Mouse (Mus musculus) spleen, adult 2 months (tissue): ENCODE results near the gene Mafk. TPM values are rescaled to one million over a fixed set of nuclear protein-coding genes. Genes with fewer than 3 reads are reported as not detected.

ENCODE experiments used
- DNase-seq, 2 experiments: peaks; one replicate each; pipeline versions ENCODE4 v3.0.0 to v3.0.0-alpha.2; 2012 to 2021; ENCODE audit warnings: low spot score in 2 of 2, low read depth in 1 of 2
- H3K27ac ChIP-seq: fragments of 200-500 bp; 2 replicates; pipeline ENCODE4 v1.5.1; 2012; ENCODE audit warnings: low read length, inconsistent platforms; ENCODE audit not compliant: insufficient read depth
- H3K27me3 ChIP-seq: fragments of 200-500 bp; 2 replicates; pipeline ENCODE4 v1.6.1; 2012; ENCODE audit warnings: mild to moderate bottlenecking, moderate library complexity, low read length, inconsistent platforms; ENCODE audit not compliant: control insufficient read depth, insufficient read depth
- H3K36me3 ChIP-seq: fragments of 200-500 bp; 2 replicates; pipeline ENCODE4 v1.6.1; 2012; ENCODE audit warnings: mild to moderate bottlenecking, low read length, inconsistent platforms; ENCODE audit not compliant: control insufficient read depth, insufficient read depth
- H3K4me1 ChIP-seq: fragments of 200-500 bp; 2 replicates; pipeline ENCODE4 v1.6.1; 2011; ENCODE audit warnings: inconsistent platforms; ENCODE audit not compliant: control insufficient read depth, insufficient read depth, insufficient read length
- H3K4me3 ChIP-seq: fragments of 200-500 bp; 2 replicates; pipeline ENCODE4 v1.5.1; 2011; ENCODE audit warnings: mild to moderate bottlenecking, inconsistent platforms; ENCODE audit not compliant: insufficient read depth, insufficient read length; ENCODE audit errors: extremely low read depth
- CTCF ChIP-seq: fragments of 200-500 bp; IDR thresholded peaks from 2 replicates; pipeline ENCODE4 v1.5.1; 2011; ENCODE audit warnings: mild to moderate bottlenecking, inconsistent platforms; ENCODE audit not compliant: insufficient read depth, insufficient read length, insufficient replicate concordance; ENCODE audit errors: extremely low read depth
- POLR2A ChIP-seq: fragments of 200-500 bp; IDR thresholded peaks from 2 replicates; pipeline ENCODE4 v1.6.1; 2011; ENCODE audit warnings: low read depth, low read length, inconsistent platforms
- WGBS: fragments of 180-500 bp; shearing (Covaris S2); methylation state at CpG from one replicate; pipeline ENCODE4 v1.1.7; 2018; 5-methylcytosine and 5-hydroxymethylcytosine counted together
- polyA plus RNA-seq: library from polyadenylated mRNA; depleted of rRNA; stranded (reverse); fragments of >200 nt; gene quantifications from 2 replicates; pipeline ENCODE4 v1.2.3, GENCODE M21; 2012

The Mafk gene
- polyA plus RNA-seq, 1 experiment = 26.8 TPM

DNA sequence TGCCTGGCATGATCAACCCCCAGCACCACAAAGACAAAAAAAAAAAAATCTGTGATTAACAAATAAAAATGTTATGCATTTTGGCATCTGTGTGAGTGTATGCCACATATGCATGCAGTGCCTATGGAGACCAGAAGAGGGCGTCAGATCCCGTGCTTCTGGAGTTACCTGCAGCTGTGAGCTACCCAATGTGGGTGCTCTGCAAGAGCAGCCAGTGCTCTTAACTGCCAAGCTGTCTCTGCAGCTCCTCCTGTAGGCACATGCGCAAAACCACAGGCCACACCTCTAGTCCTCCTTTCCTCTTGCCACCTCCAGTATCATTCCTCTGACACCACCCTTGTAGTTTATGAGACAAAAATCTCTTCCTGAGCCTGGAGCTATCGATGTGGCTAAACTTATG is 18.1 kb downstream of the Mafk start:
- DNase-seq = no peak
- Histone ChIP-seq H3K4me1 (no peaks in the 10 kb centered on the region), H3K27me3 (no peaks in the 10 kb centered on the region), H3K36me3 (no peaks in the 10 kb centered on the region), H3K4me3 (no peak overlapping the region), H3K27ac (no peak overlapping the region)
- 58% methylated on average over 4 of the region's 4 CpGs for WGBS
- TF ChIP-seq CTCF = no peak
- TF ChIP-seq POLR2A = no peak

DNA sequence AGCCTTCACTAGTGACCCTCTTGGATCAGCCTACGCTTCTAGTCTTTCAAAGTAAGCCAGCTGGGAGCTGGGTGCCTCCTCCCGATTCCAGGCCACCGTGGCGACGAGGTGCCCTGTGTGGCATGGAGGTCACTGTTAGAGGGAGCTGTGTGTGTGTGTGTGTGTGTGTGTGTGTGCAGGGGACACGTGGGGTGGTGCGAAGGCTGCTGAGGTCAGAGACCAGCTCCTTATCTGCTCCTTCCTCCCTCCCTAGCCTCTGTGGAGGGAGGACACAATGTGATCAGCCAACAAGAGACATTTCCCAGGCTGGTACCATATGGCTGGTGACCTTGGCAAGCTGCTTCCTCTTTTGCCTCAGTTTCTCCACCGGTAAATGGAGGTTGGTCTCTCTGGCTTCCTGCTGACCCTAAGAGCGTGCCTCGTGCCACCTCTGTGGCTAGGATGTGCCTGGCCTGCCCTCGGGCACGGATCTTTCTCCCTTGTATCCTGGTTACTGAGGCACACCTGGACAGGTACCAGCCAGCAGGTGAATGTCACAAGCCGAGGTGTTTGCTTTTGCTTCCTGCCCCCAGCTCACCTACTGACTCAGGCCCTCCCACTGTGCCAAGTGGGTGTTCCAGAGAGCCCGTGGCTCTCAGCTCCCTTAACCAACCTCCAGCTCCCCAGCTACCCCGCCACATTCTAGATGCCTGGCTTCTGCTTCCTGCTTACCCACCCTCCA is 20.5 kb downstream of the Mafk start:
- Histone ChIP-seq H3K36me3 (no peaks in the 10 kb centered on the region), H3K4me1 (no peaks in the 10 kb centered on the region), H3K27me3 (no peaks in the 10 kb centered on the region), H3K27ac (no peak overlapping the region), H3K4me3 (no peak overlapping the region)
- TF ChIP-seq CTCF (no peak), POLR2A (no peak)
- no peak for DNase-seq
- 70% methylated on average over 15 of the region's 15 CpGs for WGBS

DNA sequence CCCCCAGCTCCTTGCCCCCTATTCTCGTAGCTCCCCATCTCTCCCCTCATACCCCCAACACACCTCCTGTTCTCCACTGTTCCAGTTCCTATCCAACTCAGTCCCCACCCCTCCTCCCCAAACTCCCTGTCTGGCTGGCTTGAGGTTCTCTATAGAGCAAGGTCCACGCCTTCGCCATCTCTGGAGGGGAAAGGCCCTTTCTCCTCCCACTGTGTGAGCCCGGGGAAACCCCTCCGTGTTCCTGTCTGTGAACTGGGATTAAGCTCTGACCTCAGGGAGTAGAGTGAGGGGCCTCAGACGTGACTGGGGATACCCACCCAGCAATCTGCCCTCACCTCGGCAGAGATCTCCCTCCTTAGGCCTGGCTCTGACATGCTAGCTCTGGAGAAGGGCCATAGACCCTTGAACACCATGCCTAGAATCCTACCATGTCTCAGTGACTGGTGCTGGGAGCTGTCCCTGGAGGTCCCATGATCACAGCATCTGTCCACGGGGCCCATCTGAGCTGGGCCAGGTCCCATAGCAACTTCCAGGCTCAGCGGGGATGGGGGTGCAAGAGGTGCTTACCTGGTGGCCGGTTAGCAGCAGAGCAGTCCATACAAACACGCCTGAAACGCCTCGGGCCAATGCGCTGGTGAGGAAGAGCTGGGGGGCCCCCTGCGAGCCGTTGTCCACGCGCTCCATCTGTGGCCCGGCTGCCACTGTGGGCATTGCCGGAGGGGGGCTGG is 21.2 kb downstream of the Mafk start:
- no peaks in the 10 kb centered on the region for H3K27me3 ChIP-seq
- no peak overlapping the region for H3K4me3 ChIP-seq
- no peak for DNase-seq
- no peak overlapping the region for H3K27ac ChIP-seq
- 76% methylated on average over 20 of the region's 20 CpGs for WGBS
- no peaks in the 10 kb centered on the region for H3K36me3 ChIP-seq
- no peaks in the 10 kb centered on the region for H3K4me1 ChIP-seq
- TF ChIP-seq POLR2A (no peak), CTCF (no peak)

DNA sequence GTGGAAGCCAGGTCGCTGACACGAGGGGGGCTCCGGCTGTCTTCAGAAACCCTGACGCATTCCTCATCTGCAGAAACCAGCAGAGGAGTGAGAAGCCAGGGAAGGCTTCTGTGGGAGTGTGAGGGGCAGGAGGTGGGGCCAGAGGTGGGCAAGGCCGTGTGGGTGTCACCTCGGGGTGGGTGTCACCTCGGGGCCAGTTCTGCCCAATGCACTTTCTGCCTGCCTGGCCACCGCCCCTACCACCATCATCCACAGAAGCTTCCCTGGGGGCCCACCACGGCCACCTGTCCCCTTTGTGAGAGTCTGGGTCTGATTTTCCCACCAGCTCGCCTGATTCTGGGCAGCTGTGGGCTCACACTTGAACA is 21.8 kb downstream of the Mafk start:
- Histone ChIP-seq H3K4me1 (no peaks in the 10 kb centered on the region), H3K27ac (no peak overlapping the region), H3K4me3 (no peak overlapping the region), H3K36me3 (no peaks in the 10 kb centered on the region), H3K27me3 (no peaks in the 10 kb centered on the region)
- DNase-seq = no peak
- 60% methylated on average over 10 of the region's 10 CpGs for WGBS
- TF ChIP-seq CTCF (no peak), POLR2A (no peak)

- no peaks in the 10 kb centered on the region for H3K4me1 ChIP-seq
- H3K4me3 ChIP-seq = no peak overlapping the region
- H3K27ac ChIP-seq = no peak overlapping the region
Observed at GRCm38 (mm10) chr5:139813963-139814381, 22.7 kb downstream of the Mafk start.

DNA sequence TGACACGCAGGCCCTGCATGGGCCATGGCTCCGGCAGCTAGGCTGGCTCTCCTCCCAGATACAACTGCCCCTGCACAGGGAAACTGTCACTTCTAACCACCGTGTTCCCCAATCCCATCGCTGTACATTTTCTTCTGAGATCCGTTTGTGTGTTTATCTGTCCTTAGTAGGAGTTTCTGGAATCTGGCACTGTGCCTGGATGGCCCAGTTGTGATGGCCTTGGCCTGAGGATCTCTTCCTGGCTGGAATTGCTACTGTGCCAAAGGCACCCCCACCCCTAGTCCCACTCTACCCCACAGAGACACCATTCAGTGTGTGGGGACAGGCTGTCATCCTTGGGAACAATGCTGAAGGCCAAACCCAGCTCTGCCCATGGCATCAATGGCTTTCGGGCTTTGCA is 24.7 kb downstream of the Mafk start:
- Histone ChIP-seq H3K4me1 (no peaks in the 10 kb centered on the region), H3K27ac (no peak overlapping the region)
- no peak for DNase-seq

More at GRCm38 (mm10) chr5:139813963-139814381, 22.7 kb downstream of the Mafk start:
- Histone ChIP-seq H3K27me3 (no peaks in the 10 kb centered on the region), H3K36me3 (no peaks in the 10 kb centered on the region)
- DNase-seq = no peak
- TF ChIP-seq POLR2A (no peak), CTCF (no peak)
- WGBS = 52% methylated on average over 13 of the region's 13 CpGs

GRCm38 (mm10) chr5:139816445-139816844 is 25.1 kb downstream of the Mafk start:
- Histone ChIP-seq H3K27me3 (no peaks in the 10 kb centered on the region), H3K36me3 (no peaks in the 10 kb centered on the region), H3K4me1 (no peaks in the 10 kb centered on the region), H3K27ac (no peak overlapping the region), H3K4me3 (no peak overlapping the region)
- DNase-seq = no peak
- TF ChIP-seq CTCF (no peak), POLR2A (no peak)

More for the DNA sequence above, 24.7 kb downstream of the Mafk start:
- WGBS = 78% methylated on average over 6 of the region's 6 CpGs
- TF ChIP-seq POLR2A = no peak
- no peak for TF ChIP-seq CTCF
- H3K27me3 ChIP-seq = no peaks in the 10 kb centered on the region
- H3K36me3 ChIP-seq = no peaks in the 10 kb centered on the region
- no peak overlapping the region for H3K4me3 ChIP-seq
